Mouse (Mus musculus): ENCODE measurements around the gene Pbx1.
"Not testable (repeated sequence)": the region's sequence is repeated elsewhere in the genome, so short reads cannot be mapped to it uniquely, and the experiment has no call there.

The Pbx1 gene

GRCm38 (mm10) chr1:168432232-168432280, at the start of gene Pbx1:
Gene Pbx1, minus strand, starts transcription at chr1:168432270.
- in situ Hi-C loops (cut with MboI, MseI): not testable (repeated sequence)

GRCm38 (mm10) chr1:168479626-168480025, 47.6 kb upstream of the Pbx1 start:
- in situ Hi-C loops (cut with MboI, MseI): no loop called here

- in situ Hi-C loops (cut with MboI, MseI): no loop called here
These were observed 46.8 kb upstream of the Pbx1 start for GRCm38 (mm10) chr1:168478829-168479228.

- in situ Hi-C loops (cut with MboI, MseI): no loop called here
These were observed 44.8 kb upstream of the Pbx1 start for GRCm38 (mm10) chr1:168476917-168477316.

- in situ Hi-C loops (cut with MboI, MseI): no loop called here
These were observed 44.3 kb upstream of the Pbx1 start for GRCm38 (mm10) chr1:168476216-168476897.

- in situ Hi-C loops (cut with MboI, MseI): no loop called here
These were observed 43.6 kb upstream of the Pbx1 start for GRCm38 (mm10) chr1:168475579-168476208.

- in situ Hi-C loops (cut with MboI, MseI): no loop called here
These were observed 41.4 kb upstream of the Pbx1 start for GRCm38 (mm10) chr1:168473255-168474069.

- in situ Hi-C loops (cut with MboI, MseI): no loop called here
These were observed 40.6 kb upstream of the Pbx1 start for GRCm38 (mm10) chr1:168472545-168473254.

- in situ Hi-C loops (cut with MboI, MseI): no loop called here
These were observed 27.4 kb upstream of the Pbx1 start for GRCm38 (mm10) chr1:168459426-168459825.

- in situ Hi-C loops (cut with MboI, MseI): no loop called here
These were observed 25.2 kb upstream of the Pbx1 start for GRCm38 (mm10) chr1:168457191-168457747.

- in situ Hi-C loops (cut with MboI, MseI): no loop called here
These were observed 23.1 kb upstream of the Pbx1 start for GRCm38 (mm10) chr1:168455178-168455577.

GRCm38 (mm10) chr1:168433671-168434070, 1.6 kb upstream of the Pbx1 start:
- in situ Hi-C loops (cut with MboI, MseI): no loop called here

GRCm38 (mm10) chr1:168432281-168432725, 233 bp upstream of the Pbx1 start:
- in situ Hi-C loops (cut with MboI, MseI): no loop called here

GRCm38 (mm10) chr1:168431711-168432231, 299 bp downstream of the Pbx1 start:
- in situ Hi-C loops (cut with MboI, MseI): no loop called here

GRCm38 (mm10) chr1:168430868-168431710, 981 bp downstream of the Pbx1 start:
- in situ Hi-C loops (cut with MboI, MseI): no loop called here

GRCm38 (mm10) chr1:168429856-168430644, 2.0 kb downstream of the Pbx1 start:
- in situ Hi-C loops (cut with MboI, MseI): no loop called here

- in situ Hi-C loops (cut with MboI, MseI): no loop called here
These were observed 2.7 kb downstream of the Pbx1 start for GRCm38 (mm10) chr1:168429406-168429805.

- in situ Hi-C loops (cut with MboI, MseI): no loop called here
These were observed 3.8 kb downstream of the Pbx1 start for GRCm38 (mm10) chr1:168428255-168428654.

GRCm38 (mm10) chr1:168427596-168427995, 4.5 kb downstream of the Pbx1 start:
- in situ Hi-C loops (cut with MboI, MseI): no loop called here

GRCm38 (mm10) chr1:168426900-168427299, 5.2 kb downstream of the Pbx1 start:
- in situ Hi-C loops (cut with MboI, MseI): no loop called here

Measured in regulatory T cell (primary cell).